Mouse (Mus musculus): ENCODE measurements around the gene Rspo4.

The Rspo4 gene

DNA sequence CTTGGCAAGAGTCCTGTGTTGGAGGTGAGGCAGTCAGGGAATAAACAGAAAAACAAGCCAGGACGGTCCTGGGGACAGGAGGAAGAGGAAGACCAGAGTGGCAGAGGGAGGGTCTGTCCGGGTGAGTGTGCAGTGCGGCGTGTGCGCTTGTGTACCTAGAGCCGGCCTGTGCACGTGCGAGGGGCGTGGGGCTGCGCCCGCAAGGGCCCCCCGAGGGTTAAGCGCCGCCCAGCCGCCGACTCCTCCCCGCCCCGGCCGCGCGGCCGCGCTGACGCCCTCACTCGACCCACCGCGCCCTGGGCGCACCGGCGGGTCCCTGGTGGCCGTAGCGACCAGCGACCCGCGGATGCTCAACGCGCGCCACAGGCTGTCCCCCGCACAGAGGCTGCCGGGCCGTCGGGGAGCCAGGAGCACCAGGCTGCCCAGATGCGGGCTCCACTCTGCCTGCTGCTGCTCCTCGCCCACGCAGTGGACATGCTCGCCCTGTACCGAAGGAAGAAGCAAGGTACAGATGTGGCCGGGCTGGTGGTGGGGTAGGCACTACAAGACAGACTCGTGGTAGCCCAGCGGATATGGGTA, at the start of gene Rspo4:
Rspo4 (plus strand) TSS at position 280 of the 579 bp plus-strand sequence.
- DNase-seq (ENCODE audit: low spot score) = peak; percentile 41

DNA sequence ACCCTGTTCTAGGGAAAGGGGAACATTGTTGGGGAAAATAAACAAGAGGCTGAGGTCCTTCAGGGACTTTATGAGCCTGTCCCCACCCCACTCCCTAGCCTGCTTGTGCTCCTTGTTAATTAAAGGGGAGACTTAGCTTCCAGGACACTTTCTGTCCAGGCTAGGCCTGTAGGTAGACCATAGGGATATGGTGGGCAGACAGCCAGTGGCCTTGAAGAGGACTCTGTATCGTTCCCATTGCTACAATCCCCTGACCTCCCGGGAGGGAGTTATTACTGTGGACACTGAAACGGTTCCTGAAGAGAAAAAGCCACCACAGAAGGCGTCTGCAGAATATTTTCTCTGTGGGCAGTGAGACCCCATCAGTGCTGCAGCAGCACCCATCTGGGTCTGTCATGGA, 27.1 kb upstream of the Rspo4 start:
- DNase-seq (ENCODE audit: low spot score) = no peak

DNA sequence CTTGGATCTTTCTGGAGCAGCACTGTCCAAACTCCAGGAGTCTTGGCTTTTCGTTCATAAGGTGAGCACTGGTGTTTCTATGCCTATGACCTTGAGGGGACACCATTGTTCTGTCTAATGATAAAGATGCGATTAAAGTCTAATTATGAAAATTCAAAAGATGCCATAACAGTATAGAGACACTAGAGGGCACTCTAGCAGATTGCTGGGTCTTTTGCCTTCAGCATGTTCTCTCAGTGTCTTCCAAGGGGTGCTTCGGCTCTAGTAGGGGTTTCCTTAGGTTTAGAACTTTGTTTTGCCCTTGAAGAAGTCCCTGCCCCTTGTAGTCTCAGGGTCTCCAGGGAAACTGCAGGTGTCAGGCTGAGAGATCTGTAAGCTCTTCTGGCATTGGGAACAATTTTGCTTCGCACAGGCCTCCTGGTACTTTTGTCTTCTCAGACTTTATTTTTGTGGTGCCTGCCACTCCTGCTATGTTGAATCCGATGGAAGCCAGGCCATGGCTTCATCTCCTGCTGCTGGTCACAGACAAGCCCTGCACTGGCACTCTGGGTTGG, 19.6 kb downstream of the Rspo4 start:
- DNase-seq (ENCODE audit: low spot score) = no peak

DNA sequence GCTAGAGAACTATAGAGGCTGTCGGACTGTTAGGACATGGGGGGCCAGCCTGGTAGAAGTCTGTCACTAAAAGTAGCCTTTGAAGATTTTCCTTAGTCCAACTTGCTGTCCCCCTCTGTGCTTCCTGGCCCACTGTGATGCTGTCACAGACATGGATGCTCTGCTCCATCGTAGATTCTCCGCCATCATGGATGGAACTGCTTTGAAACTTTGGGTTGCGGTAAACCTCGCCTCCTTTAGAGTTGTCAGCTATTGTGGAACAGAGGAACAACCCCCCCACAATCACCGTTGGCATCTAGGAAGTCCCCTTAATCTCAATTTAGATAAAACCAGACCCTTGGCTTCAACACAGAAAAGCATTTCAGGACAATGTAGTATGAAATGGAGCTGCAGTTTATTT, 22.2 kb downstream of the Rspo4 start:
- DNase-seq (ENCODE audit: low spot score) = no peak

DNA sequence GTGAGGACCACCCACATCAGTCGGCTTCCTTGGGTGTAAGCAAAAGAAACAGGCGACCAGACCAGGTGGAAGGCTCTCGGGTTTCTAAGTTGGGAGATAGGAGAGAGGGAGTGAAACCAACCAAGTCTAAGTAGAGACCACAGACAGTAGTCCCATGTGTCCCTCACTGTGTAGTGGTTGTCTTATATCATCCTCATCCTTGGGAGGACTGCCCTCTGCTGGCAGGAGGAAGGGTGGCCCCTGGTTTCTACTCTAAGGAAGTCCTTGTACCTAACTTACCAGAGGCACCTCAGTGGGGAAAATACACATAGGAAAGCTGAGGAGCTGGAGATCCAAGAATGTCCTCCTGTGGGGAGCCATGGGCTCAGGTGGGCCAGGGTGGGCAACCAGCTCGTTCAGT, 23.8 kb downstream of the Rspo4 start:
- peak; percentile 81 for DNase-seq (ENCODE audit: low spot score)

DNA sequence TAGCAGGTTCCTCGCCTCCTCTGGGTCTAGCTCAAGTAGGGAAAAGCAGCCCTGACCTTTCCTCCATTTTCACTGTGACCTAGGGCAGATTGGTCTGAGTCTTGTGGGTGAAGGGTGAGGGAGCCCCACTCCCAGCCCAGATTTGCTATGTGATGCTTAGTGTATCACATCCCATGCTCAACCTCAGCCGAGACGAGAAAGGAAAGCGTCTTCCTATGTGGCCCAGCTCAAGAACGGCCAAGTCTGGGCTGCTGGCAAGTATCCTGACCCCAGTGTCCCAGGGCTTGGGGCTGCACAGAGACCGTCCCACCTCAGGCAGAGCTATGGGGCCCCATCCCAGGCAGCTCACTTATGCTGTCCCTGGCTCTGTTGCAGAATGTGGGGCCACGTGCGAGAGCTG, 25.5 kb downstream of the Rspo4 start:
- DNase-seq (ENCODE audit: low spot score) = no peak

DNA sequence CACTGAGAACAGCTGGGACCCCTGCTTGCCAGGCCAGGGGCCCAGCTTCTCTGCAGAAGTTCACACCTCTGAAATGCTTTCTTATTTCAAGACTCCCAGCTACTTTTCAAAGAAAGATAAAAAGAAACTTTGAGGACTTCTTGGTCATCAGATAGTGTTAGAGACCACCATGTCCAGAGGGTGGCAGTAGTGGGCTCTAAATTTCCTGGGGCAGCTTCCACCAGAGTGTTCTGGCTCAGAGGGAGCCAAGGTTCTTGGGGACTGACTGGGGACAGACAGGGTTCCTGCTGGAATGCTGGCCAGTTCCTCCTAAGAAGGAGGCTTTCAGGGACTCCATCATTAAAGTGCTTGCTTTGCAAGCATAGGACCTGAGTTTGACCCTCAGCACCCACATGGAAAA, 31.8 kb downstream of the Rspo4 start:
- peak; percentile 26 for DNase-seq (ENCODE audit: low spot score)

DNA sequence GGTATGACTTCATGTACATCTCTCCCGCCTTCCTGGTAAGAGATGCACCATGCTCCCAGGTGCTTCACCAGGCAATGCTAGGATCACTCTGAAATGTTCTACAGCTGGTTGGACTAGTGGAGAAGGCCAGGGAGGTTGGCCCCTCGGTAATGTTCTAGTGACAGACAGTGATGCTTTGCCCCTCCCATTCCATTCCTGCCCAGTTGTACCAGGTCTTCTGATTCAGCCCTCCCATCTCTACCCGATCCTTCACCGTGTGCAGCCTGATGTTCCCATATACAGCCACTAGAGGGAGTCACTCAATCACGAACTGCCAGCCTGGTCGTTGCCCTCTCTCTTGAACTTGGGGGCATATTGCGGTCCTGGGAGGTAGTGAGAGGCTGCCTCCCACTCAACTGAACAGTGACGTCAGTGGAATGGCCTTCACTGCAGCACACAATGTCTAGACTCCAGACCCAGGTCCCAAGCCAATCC, 33.3 kb downstream of the Rspo4 start:
- DNase-seq (ENCODE audit: low spot score) = peak; percentile 82

DNA sequence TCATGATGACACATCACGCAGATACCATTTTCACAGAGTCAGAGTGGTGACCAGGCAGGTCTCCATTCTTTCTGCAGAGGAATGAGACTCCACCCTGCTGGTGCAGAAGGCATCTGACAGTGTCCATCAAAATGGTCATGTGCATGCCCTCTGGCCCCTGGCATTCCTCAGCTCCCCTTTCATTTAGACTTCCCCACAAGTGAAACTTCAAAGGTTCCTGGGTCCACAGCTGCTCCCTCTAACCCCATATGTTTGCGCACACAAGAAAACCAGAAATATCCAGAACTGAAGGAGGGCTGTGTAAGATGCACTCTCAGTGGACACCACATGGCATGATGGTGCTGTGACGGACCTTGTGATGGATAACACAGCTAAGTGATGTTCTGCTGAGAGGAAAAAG, 35.9 kb downstream of the Rspo4 start:
- DNase-seq (ENCODE audit: low spot score) = no peak

DNA sequence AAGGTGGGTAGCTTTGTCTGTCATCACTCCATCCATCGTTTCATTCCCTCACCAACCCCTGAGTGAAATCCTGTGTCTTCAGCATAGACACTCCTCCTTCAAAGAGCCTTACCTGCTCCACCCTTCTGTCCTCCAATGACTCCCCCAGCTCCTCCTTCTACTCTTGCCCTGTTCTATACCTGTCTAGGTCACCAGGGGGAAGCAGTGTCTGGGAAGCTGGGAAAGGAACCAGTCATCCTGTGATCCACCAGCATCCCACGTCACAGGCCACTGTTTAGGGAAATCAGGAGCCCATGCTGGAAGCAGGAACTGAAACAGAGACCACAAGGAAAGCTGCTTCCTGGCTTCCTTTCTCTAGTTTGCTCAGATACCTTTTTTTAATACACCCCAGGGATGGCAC, 37.0 kb downstream of the Rspo4 start:
- no peak for DNase-seq (ENCODE audit: low spot score)

DNA sequence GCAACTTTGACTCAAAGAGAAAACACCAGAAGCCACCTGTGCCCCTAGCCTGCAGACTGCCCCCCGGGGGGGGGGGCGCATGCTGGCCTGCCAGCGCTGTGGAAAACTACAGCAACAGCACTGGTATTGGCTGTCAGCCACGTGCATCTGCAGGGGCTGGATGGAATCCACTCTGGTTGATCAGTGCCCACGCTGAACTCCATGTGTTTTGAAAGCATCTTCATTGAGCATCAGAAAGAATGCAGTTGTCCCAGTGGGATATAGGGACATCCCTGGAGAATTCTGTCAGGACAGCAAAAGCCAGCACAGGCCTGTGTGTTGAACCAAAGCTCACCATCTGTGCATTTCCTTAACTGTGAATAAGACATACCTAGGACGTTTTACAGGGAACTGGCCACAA, 48.3 kb downstream of the Rspo4 start:
- no peak for DNase-seq (ENCODE audit: low spot score)

DNA sequence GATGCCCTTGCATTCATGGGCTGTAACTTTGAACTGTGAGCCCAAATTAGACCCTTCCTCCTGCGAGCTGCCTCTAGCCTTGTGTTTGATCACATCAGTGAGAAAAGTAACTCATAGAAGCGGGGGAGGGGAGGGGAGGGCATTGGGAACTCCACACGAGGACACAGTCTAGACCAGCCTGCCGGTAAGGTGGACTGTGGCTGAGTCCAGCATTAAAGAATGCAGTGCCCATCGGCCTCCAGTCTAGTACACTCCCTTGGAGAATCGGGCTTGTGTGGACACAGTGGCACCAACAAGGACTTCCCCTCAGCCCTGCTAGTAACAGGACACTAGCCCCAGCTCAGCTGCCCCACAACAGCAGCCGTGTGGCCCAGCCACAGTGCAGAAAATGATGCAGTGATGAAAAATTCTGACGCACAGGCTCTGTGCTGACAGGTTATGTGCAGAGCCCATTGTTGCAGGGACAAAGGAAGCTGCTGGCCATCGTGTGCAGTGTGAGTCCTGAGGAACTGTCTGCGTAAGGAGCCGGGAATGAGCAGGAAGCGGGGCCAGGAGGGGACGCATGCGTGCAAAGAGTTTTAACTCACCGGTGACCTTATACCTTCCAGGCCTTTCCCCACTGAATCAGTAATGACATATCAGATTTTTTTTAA, 50.5 kb downstream of the Rspo4 start:
- DNase-seq (ENCODE audit: low spot score) = peak; percentile 42

DNA sequence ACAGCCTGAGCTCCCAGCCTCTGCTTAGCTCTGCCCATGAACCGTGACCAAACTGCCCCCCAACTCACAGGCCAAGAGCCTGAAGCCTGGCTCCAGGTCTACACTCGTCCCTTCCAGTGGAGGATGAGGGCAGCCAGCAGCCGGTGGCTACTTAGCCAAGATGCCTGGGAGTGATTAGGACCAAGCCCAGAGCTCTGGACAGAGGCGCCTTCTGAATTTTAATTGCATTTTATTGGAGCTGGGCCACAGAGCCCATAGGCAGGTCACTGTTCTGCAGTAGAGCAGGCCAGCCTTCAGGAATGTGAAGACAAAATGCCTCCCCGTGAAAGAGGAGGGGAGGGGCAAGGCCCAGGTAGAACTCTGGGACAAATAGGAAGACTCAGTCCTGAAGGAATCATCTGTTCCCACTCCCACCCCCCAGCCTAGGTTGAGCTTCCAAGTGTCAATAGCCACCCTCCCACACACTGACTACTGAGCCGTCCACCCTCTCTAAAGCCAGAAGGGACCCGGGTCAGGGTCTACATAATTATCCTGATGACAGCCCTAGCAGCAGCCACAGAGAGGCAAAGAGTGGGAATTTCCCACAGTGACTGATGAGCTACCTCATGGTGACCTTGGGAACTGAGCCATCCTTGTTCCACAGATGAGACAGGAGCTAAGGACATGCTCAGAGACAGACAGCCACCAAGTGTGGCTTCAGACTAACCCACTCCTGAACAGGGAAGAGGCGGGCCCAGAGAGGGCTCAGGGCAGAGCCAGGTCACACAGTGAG, 51.7 kb downstream of the Rspo4 start:
- no peak for DNase-seq (ENCODE audit: low spot score)

DNA sequence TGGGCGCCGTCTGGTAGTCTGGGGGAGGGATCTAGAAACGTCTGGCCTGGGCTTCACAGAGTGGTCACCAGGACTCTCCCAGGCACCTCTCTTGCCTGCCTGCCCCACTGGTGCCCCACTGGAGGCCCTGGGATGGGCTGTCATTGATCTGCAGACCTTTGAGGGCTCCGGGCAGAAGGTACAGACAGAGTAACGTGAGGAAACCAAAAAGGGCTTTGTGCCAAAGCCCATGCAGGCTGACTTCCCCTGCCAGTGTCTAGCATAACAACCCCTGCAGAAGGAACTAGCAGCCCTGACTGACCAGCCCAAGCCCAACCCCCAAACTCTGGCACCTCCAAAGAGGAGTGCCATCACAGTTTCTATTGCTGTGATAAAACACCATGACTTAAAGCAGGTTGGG, 53.2 kb downstream of the Rspo4 start:
- DNase-seq (ENCODE audit: low spot score) = no peak

DNA sequence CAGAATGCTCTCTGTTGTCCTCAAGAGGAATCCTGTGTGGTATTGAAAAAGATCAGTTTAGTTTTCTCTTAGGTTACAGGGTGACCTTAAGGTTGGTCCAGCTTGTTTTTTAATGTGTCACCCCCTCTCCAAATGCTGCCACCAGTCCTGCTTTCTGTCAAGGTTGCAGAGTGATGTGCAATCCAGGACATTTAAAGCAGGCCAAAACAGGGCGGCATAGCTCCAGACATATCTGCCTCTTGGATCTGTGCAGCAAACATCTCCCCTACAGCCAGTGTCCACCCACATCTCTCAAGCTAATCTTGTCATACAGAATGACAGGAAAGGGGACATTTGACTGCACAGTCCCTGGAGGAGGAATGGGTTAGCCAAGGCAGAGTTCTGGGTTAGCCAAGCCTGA, 55.4 kb downstream of the Rspo4 start:
- DNase-seq (ENCODE audit: low spot score) = no peak

DNA sequence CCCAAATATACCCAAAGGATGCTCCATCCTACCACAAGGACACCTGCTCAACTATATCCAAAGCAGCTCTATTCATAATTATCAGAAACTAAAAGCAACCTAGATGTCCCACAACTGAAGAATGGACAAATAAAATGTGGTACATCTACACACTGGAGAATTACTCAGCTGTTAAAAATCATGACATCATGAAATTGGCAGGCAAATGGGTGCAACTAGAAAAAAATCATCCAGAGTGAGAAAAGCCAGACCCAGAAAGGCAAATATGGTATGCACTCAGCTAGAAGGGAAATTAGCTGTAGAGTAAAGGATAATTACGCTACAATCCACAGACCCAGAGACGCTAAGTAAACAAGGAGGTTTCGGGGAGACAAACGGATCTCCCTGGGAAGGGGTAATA, 58.1 kb downstream of the Rspo4 start:
- DNase-seq (ENCODE audit: low spot score) = no peak

DNA sequence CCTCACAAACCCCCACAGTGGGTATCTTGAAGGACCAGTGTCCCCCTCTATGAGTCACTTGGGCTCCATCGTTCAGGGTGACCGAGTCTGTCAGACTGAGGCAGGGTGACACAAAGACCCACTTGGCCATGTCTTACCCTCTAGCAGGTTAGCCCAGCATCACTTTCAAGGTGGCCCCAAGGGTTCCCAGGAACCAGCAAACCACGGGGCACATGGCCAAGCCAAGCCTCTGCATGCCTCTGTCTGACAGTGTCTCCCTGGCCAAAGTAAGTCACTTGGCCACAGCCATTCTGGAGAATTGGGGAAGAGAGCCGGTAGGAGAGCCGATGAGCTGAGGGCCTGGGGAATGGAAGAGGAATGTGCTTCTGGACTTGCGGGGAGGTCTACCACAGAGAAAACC, 60.5 kb downstream of the Rspo4 start:
- no peak for DNase-seq (ENCODE audit: low spot score)

DNA sequence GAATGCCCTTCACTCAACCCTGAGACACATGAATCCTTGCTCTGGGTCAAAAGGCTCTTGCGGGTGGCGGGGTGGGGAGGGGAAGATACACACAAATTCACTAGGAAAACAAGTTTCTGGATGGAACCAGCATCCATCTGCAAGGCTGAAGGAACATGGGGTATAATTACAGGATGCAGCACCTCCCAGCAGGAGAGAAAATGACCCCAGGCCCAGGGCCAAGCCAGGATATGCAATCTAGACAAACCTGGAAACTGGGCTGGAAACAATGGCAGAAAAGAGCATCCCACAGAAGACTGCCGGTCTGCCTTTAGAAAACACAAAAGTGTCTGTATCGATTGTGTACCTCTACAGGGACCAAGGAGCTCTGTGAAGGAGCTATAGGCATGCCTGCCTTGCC, 61.2 kb downstream of the Rspo4 start:
- DNase-seq (ENCODE audit: low spot score) = no peak

DNA sequence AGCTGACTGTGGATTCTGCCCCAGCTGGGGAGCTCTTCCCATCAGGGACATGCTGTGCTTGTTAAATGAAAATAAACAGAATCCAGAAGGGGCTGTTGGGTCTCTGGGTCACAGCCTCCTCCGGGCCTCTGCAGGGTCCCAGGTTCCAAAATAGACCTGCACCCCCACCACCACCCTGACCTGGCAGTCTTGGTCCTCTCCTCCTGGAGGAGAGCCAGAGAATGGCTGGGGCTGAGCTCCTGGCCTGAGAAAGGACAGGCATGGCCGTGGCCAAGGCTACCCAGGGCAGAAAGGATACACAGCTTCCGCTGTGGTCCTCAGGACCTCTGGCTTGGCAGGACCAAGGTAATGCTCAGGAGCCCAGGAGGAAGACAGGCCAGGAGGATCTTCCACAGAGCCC, 61.9 kb downstream of the Rspo4 start:
- no peak for DNase-seq (ENCODE audit: low spot score)

DNA sequence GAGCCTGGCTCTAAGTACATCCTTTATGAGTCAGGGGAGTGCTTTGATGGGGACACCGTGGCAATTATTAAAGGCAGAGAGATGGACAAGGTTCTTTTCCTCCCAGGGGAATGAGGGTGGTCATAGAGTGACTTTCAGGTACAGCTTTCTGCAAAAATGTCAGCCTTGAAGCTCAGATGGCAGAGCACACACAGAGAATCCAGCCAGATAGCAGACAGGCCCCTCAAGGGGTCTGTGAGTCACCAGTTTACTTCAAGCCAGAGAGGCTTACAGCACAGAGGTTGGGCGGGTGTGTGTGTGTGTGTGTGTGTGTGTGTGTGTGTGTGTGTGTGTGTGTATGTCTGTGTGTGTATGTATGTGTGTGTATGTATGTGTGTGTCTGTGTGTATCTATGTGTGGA, 64.3 kb downstream of the Rspo4 start:
- DNase-seq (ENCODE audit: low spot score) = no peak

DNA sequence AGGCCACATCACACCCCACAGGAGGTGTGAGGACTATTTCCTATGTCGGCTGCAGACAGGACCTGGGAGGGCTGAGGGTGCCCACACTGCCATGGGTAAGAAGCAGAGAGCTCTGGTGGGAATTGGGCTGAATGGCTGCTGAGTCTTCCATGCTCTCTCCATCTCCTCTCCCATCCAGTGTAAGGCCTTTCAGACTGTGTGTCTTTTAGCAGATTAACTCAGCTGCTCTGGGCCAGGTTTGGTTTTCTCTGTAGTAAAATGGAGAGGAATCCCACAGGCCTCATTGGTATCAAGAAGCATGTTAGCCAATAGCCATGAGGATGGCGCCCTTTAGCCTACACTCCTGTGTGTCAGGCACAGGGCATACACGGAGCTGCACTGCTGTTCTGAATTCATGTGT, 66.7 kb downstream of the Rspo4 start:
- DNase-seq (ENCODE audit: low spot score) = no peak

DNA sequence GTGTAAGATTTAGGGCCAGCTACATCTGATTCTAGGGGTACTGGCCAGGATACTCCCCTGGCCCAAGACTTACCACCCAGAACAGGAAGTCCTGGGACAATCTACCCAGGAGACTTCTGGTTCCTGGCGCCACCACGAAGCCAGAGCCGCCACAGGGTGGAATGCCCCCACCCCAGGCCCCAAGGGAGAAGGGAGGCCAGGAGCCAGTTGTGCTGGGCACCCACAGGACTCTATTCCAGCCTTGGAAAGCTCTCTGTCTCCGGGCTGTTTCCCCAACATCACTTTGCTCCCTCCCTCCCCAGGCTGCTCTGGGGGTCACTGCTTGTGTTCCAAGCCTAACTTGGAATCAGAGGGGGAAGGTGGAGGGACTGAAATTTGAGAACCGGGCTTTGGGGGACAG, 67.8 kb downstream of the Rspo4 start:
- DNase-seq (ENCODE audit: low spot score) = no peak

DNA sequence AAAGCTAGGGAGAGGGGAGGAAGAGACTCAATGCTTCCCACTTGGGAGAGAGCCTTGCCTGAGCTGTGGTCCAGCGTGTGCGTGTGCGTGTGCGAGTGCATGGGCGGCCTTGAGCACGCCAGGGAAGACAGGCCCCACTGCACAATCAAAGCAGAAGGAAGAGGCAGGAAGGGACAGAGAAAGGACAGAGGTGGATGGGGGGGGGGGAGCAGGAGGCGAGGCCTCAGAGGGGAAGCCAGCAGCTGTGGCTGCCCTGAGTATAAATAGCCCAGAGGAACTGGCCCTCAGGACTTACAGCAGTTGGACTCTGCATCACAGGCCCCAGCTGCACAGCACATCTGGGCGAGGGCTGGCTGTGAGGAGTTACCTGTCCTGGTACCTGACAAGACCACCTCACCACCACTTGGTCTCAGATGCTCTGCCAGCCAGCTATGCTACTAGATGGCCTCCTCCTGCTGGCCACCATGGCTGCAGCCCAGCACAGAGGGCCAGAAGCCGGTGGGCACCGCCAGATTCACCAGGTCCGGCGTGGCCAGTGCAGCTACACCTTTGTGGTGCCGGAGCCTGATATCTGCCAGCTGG, 68.3 kb downstream of the Rspo4 start, which contains the start of gene Angpt4:
Angpt4 (plus strand) TSS at position 292 of the 582 bp plus-strand sequence.
- DNase-seq (ENCODE audit: low spot score) = peak; percentile 33

Data from embryo, embryonic 10 days (tissue).